Mouse (Mus musculus) limb, embryonic 13.5 days (tissue): ENCODE measurements around the gene Prdm11. TPM values are rescaled to one million over a fixed set of nuclear protein-coding genes. Genes with fewer than 3 reads are reported as not detected.

Source experiments
- ATAC-seq: fragments of 200-750 bp; cut with Nextera tagmentation; 2 replicates; pipeline ENCODE4 v1.8.0; 2017; ENCODE audit warnings: low read depth, moderate number of reproducible peaks, moderate TSS enrichment; ENCODE audit not compliant: low FRiP score
- H3K27ac ChIP-seq: fragments of 300-500 bp; sonication (generic); 2 replicates; pipeline ENCODE4 v1.5.1; 2015; ENCODE audit warnings: inconsistent platforms, mild to moderate bottlenecking, moderate library complexity
- H3K27me3 ChIP-seq: fragments of 300-500 bp; sonication (generic); 2 replicates; pipeline ENCODE4 v1.6.1; 2015; ENCODE audit warnings: mild to moderate bottlenecking, inconsistent platforms
- H3K36me3 ChIP-seq: fragments of 300-500 bp; sonication (generic); 2 replicates; pipeline ENCODE4 v1.6.1; 2015; ENCODE audit warnings: inconsistent platforms, mild to moderate bottlenecking, moderate library complexity
- H3K4me1 ChIP-seq: fragments of 300-500 bp; sonication (generic); 2 replicates; pipeline ENCODE4 v1.6.1; 2015; ENCODE audit warnings: inconsistent platforms
- H3K4me2 ChIP-seq: fragments of 300-500 bp; sonication (generic); replicated peaks from 2 replicates; pipeline ENCODE4 v1.6.1; 2015; ENCODE audit warnings: inconsistent platforms, mild to moderate bottlenecking, moderate library complexity
- H3K4me3 ChIP-seq: fragments of 300-500 bp; sonication (generic); 2 replicates; pipeline ENCODE4 v1.5.1; 2015; ENCODE audit warnings: moderate library complexity, mild to moderate bottlenecking, inconsistent platforms
- H3K9ac ChIP-seq: fragments of 300-500 bp; sonication (generic); 2 replicates; pipeline ENCODE4 v1.6.1; 2015; ENCODE audit warnings: mild to moderate bottlenecking, inconsistent platforms
- H3K9me3 ChIP-seq: fragments of 300-500 bp; sonication (generic); 2 replicates; pipeline ENCODE4 v1.6.1; 2016; ENCODE audit warnings: inconsistent platforms
- WGBS: fragments of 180-500 bp; shearing (Covaris S2); methylation state at CpG from one replicate; pipeline ENCODE4 v1.1.7; 2015; 5-methylcytosine and 5-hydroxymethylcytosine counted together
- polyA plus RNA-seq: library from polyadenylated mRNA; unstranded; fragments of >200 nt; fragmentation: Nextera tagmentation; extraction: Ambion mirVana; gene quantifications from 2 replicates; pipeline ENCODE4 v1.2.1, GENCODE M21; 2015

Prdm11 gene
- polyA plus RNA-seq, 1 experiment from 2014 or later = 7.8 TPM

GRCm38 (mm10) chr2:92991976-92992375 lies 54.0 kb downstream of the Prdm11 start:
- H3K4me1 ChIP-seq = peaks cover 22% of the 10 kb centered on the region
- no peak for ATAC-seq
- no peak overlapping the region for H3K9ac ChIP-seq
- H3K4me2 ChIP-seq = no peak overlapping the region
- H3K9me3 ChIP-seq = no peaks in the 10 kb centered on the region
- 90% methylated on average over 5 of the region's 5 CpGs for WGBS
- H3K27me3 ChIP-seq = no peaks in the 10 kb centered on the region
- no peak overlapping the region for H3K4me3 ChIP-seq
- peaks cover 73% of the 10 kb centered on the region for H3K36me3 ChIP-seq
- H3K27ac ChIP-seq = no peak overlapping the region

DNA sequence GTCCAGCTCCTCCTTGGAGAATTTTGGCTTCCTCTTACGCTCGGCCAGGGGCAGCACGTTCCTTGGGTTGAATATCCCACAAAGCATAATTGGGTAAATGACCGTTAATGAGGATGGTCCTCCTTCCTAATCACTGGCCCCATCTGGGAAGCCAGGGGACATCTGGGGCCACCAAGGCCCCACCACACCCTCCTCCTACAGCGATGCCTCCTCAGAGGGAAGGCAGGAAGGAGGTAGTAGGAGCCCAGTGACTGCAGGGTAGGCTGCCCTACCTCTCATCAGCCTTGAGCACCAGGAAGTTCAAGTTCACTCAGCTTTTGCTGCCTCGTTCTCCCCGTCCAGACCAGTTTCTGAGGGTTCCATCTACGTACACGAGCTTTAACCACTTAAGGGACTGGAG lies 56.4 kb downstream of the Prdm11 start:
- no peak overlapping the region for H3K27ac ChIP-seq

DNA sequence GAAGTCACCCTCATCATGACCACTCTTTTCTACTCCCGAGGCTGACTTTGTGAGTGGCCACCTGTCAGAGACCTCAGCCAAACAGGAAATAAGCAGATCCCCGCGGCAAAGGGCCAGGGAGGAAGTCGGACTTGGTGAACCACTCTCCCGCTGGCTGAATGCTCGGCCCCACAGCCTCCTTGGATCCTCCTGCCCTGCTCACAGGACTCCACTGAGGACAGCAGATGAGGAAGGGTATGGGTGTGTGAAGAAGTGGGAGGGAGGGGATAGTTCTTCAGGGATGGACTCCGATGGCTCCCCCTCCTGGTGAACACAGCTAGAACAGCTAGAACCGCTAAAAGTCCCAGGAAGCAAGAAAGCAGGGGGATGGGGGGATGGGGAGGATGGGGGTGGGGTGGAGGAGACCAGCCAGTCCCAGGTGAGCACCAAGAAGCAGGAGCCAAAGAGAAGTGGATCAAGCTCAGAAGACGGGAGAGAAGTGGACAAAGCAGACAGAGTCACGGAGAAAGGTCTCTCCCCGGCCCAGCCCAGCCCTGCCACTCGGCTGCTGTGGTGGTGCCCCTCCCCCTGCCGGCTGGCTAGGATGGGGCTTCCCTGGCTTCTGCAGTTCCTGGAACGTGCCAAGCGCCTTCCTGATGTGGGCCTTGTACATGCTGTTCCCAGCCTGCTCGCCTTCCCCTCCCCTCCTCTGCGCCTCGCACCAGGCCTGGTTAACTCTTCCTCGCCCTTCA lies 57.9 kb downstream of the Prdm11 start:
- peak; percentile 87 for ATAC-seq
- Histone ChIP-seq H3K27ac (peak overlapping the region; percentile 39; the same call in 1 of the 2 replicates), H3K9me3 (no peaks in the 10 kb centered on the region), H3K4me3 (no peak overlapping the region), H3K36me3 (peaks cover 86% of the 10 kb centered on the region), H3K27me3 (no peaks in the 10 kb centered on the region), H3K4me2 (peak overlapping the region; percentile 43), H3K4me1 (peaks cover 22% of the 10 kb centered on the region), H3K9ac (peak overlapping the region; percentile 55; the same call in 1 of the 2 replicates)
- WGBS = 13% methylated on average over 19 of the region's 19 CpGs

More for the DNA sequence above, 56.4 kb downstream of the Prdm11 start:
- H3K4me2 ChIP-seq = no peak overlapping the region
- 85% methylated on average over 9 of the region's 9 CpGs for WGBS
- no peak for ATAC-seq
- H3K9ac ChIP-seq = no peak overlapping the region
- no peaks in the 10 kb centered on the region for H3K27me3 ChIP-seq
- no peaks in the 10 kb centered on the region for H3K9me3 ChIP-seq
- H3K4me3 ChIP-seq = no peak overlapping the region
- H3K36me3 ChIP-seq = peaks cover 79% of the 10 kb centered on the region
- H3K4me1 ChIP-seq = peaks cover 22% of the 10 kb centered on the region

GRCm38 (mm10) chr2:92987108-92987618 lies 58.8 kb downstream of the Prdm11 start:
- H3K4me1 ChIP-seq = peaks cover 22% of the 10 kb centered on the region
- H3K9me3 ChIP-seq = no peaks in the 10 kb centered on the region
- no peak overlapping the region for H3K4me2 ChIP-seq
- no peak for ATAC-seq
- peaks cover 80% of the 10 kb centered on the region for H3K36me3 ChIP-seq
- no peak overlapping the region for H3K27ac ChIP-seq
- H3K4me3 ChIP-seq = no peak overlapping the region
- H3K27me3 ChIP-seq = no peaks in the 10 kb centered on the region
- no peak overlapping the region for H3K9ac ChIP-seq
- WGBS = 75% methylated on average over 7 of the region's 7 CpGs

- H3K36me3 ChIP-seq = peaks cover 79% of the 10 kb centered on the region
- no peak for ATAC-seq
- H3K9ac ChIP-seq = no peak overlapping the region
- H3K9me3 ChIP-seq = no peaks in the 10 kb centered on the region
- H3K27me3 ChIP-seq = no peaks in the 10 kb centered on the region
- 49% methylated on average over 7 of the region's 7 CpGs for WGBS
- H3K4me2 ChIP-seq = no peak overlapping the region
- no peak overlapping the region for H3K27ac ChIP-seq
- H3K4me1 ChIP-seq = peaks cover 22% of the 10 kb centered on the region
- no peak overlapping the region for H3K4me3 ChIP-seq
Observed at GRCm38 (mm10) chr2:92985600-92985999, 60.4 kb downstream of the Prdm11 start.

DNA sequence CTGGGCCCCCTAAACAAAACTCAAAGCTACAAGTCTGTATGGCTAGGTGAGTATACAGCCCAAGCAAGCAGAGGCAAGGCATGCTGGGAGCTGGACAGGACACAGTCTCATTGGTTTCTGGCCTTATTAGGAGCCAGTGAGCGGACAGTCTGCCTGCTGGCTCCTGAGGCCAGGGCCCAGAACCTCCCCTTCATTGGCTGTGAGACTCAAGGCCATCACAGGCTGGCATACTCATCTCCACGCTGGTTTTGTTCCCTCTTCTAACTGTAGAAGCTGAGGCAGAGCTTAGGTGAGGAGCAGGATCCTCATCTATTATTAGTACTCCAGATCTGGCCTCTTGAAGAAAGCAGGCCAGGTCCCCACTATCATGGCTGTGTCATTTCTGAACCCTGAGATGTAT lies 60.8 kb downstream of the Prdm11 start:
- 93% methylated on average over 2 of the region's 2 CpGs for WGBS
- Histone ChIP-seq H3K36me3 (peaks cover 81% of the 10 kb centered on the region), H3K27me3 (no peaks in the 10 kb centered on the region), H3K4me2 (no peak overlapping the region), H3K9ac (no peak overlapping the region), H3K4me1 (peaks cover 22% of the 10 kb centered on the region), H3K9me3 (no peaks in the 10 kb centered on the region), H3K4me3 (no peak overlapping the region), H3K27ac (no peak overlapping the region)
- no peak for ATAC-seq

- 87% methylated on average over 7 of the region's 7 CpGs for WGBS
- Histone ChIP-seq H3K36me3 (peaks cover 84% of the 10 kb centered on the region), H3K9me3 (no peaks in the 10 kb centered on the region), H3K4me3 (no peak overlapping the region), H3K27me3 (no peaks in the 10 kb centered on the region), H3K27ac (no peak overlapping the region), H3K4me2 (no peak overlapping the region), H3K9ac (no peak overlapping the region), H3K4me1 (peaks cover 22% of the 10 kb centered on the region)
- ATAC-seq = no peak
Observed at GRCm38 (mm10) chr2:92984321-92985108, 61.5 kb downstream of the Prdm11 start.

GRCm38 (mm10) chr2:92983273-92983620 lies 62.7 kb downstream of the Prdm11 start:
- Histone ChIP-seq H3K4me1 (peaks cover 11% of the 10 kb centered on the region), H3K27me3 (no peaks in the 10 kb centered on the region), H3K9ac (no peak overlapping the region), H3K27ac (no peak overlapping the region), H3K4me3 (no peak overlapping the region), H3K36me3 (peaks cover 86% of the 10 kb centered on the region), H3K9me3 (no peaks in the 10 kb centered on the region), H3K4me2 (no peak overlapping the region)
- WGBS = 85% methylated on average over 4 of the region's 4 CpGs
- ATAC-seq = no peak

DNA sequence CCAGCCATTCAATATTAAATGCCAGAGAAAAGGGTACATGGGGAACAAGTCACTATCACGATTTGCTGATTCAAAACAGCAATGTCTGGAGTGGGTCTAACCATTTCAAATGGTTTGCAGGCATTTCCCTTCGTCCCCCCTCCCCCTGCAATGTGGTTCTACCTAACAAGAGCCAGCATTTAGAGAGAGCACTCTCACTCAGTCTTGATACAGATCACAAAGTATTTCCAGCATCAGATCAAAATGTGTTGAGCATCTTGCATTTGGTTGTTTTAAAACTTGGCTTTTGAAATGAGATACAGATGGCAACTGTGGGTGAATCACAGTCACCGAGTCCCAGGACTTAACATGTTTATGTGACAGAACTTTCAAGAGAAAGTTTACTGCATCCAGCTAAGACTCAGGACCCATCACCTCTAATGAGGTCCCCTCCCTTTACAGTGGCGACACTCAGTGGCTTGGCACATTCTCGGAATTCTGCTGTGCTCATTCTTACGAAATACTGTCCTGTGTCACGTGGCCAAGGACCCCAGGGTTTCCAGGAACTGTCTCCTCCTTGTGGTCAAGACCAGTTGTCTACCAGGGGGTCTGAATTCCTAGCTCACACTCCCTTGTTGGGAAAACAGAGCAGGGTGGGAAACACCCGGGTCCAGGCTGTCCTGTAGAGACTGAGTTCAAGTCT lies 63.2 kb downstream of the Prdm11 start:
- Histone ChIP-seq H3K9ac (no peak overlapping the region), H3K27ac (no peak overlapping the region), H3K27me3 (no peaks in the 10 kb centered on the region), H3K9me3 (no peaks in the 10 kb centered on the region), H3K36me3 (peaks cover 90% of the 10 kb centered on the region), H3K4me2 (no peak overlapping the region), H3K4me1 (peaks cover 6% of the 10 kb centered on the region), H3K4me3 (no peak overlapping the region)
- ATAC-seq = no peak
- 52% methylated on average over 8 of the region's 8 CpGs for WGBS

GRCm38 (mm10) chr2:92980165-92980564 lies 65.8 kb downstream of the Prdm11 start:
- ATAC-seq = no peak
- H3K4me3 ChIP-seq = no peak overlapping the region
- no peak overlapping the region for H3K4me2 ChIP-seq
- no peaks in the 10 kb centered on the region for H3K4me1 ChIP-seq
- H3K27me3 ChIP-seq = no peaks in the 10 kb centered on the region
- H3K9ac ChIP-seq = no peak overlapping the region
- H3K9me3 ChIP-seq = no peaks in the 10 kb centered on the region
- peaks cover 90% of the 10 kb centered on the region for H3K36me3 ChIP-seq
- 91% methylated on average over 10 of the region's 10 CpGs for WGBS
- H3K27ac ChIP-seq = no peak overlapping the region

DNA sequence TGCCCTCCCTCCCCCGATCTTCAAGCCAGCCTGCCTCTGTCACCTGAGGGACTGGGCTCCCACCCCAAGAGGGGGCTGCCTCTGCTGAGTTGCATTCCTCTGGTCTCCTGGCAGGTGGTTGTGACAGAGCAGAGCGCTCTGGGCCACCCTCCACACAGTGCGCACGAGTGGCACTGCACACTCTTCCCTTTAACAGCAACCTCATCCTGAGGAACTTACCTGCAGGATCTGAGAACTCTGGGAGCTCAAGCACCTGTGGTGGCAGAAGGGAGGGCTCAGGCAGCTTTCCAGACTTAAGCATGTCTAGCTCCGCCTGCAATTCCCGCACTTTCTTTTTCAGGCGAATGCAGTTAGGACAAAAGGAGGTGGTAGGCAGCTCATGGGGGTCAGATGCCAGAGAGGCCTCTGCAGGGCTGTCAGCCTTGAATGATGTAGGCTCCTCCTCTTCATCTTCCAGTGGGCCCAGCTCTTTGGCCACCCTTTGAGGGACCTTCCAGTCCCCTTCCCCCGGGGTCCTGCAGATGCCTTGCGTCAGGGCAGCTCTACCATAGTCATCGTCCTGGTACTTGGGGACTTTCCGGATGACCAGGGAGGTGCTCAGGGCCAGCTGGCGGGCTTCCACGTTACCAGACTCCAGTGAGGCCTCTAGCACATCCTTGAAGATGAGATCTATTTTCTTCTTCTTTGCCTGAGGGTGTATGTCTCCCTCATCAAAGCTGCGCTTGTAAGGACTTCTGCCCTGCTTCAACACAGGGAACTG lies 70.8 kb downstream of the Prdm11 start:
- 78% methylated on average over 14 of the region's 14 CpGs for WGBS
- H3K27me3 ChIP-seq = no peaks in the 10 kb centered on the region
- H3K9me3 ChIP-seq = no peaks in the 10 kb centered on the region
- no peak overlapping the region for H3K4me2 ChIP-seq
- no peak overlapping the region for H3K9ac ChIP-seq
- peaks cover 97% of the 10 kb centered on the region for H3K36me3 ChIP-seq
- H3K27ac ChIP-seq = no peak overlapping the region
- no peak for ATAC-seq
- no peaks in the 10 kb centered on the region for H3K4me1 ChIP-seq
- H3K4me3 ChIP-seq = no peak overlapping the region
